Mouse (Mus musculus) ES-Bruce4 (cell line): ENCODE measurements around the gene Clp1.

Source experiments
- CTCF ChIP-seq: IDR thresholded peaks from one replicate; pipeline ENCODE4 v1.8.1; 2011; ENCODE audit warnings: low read depth, low read length
- POLR2A ChIP-seq: IDR thresholded peaks from one replicate; pipeline ENCODE4 v1.8.1; 2011; ENCODE audit warnings: low read length; ENCODE audit not compliant: insufficient read depth

- no peak for TF ChIP-seq POLR2A
- no peak for TF ChIP-seq CTCF
These were observed 5.2 kb upstream of the Clp1 start for GRCm38 (mm10) chr2:84732394-84732793.
